Mouse (Mus musculus): ENCODE measurements around the gene Kcnd2. TPM values are rescaled to one million over a fixed set of nuclear protein-coding genes. Genes with fewer than 3 reads are reported as not detected.

Kcnd2 gene
- polyA plus RNA-seq, 1 experiment from 2014 or later: 8.6 TPM

GRCm38 (mm10) chr6:21590156-21590555 lies 374.9 kb downstream of the Kcnd2 start:
- H3K36me3 ChIP-seq (ENCODE audit: control insufficient read depth, insufficient read depth, low read length): no peaks in the 10 kb centered on the region
- no peak overlapping the region for H3K4me3 ChIP-seq (ENCODE audit: low read depth, low read length)
- H3K27ac ChIP-seq (ENCODE audit: low read depth, low read length): no peak overlapping the region
- ATAC-seq (no peak), DNase-seq (ENCODE audit: low spot score) (no peak)
- no peak overlapping the region for H3K4me2 ChIP-seq (ENCODE audit: low read length)
- H3K9me3 ChIP-seq (replicated peaks; ENCODE audit: control insufficient read depth, low read length): no peaks in the 10 kb centered on the region
- H3K4me1 ChIP-seq (ENCODE audit: control insufficient read depth, insufficient read depth, low read length): peaks cover 5% of the 10 kb centered on the region; the same call in 1 of the 2 replicates
- WGBS: 72% methylated on average over 3 of the region's 3 CpGs
- no peaks in the 10 kb centered on the region for H3K27me3 ChIP-seq (replicated peaks; ENCODE audit: control insufficient read depth, insufficient read depth, low read length)
- H3K9ac ChIP-seq (ENCODE audit: low read length): no peak overlapping the region

- Histone ChIP-seq H3K4me2 (ENCODE audit: low read length) (no peak overlapping the region), H3K9me3 (replicated peaks; ENCODE audit: control insufficient read depth, low read length) (no peaks in the 10 kb centered on the region), H3K4me1 (ENCODE audit: control insufficient read depth, insufficient read depth, low read length) (no peaks in the 10 kb centered on the region), H3K36me3 (ENCODE audit: control insufficient read depth, insufficient read depth, low read length) (no peaks in the 10 kb centered on the region), H3K27ac (ENCODE audit: low read depth, low read length) (no peak overlapping the region), H3K9ac (ENCODE audit: low read length) (no peak overlapping the region), H3K4me3 (ENCODE audit: low read depth, low read length) (no peak overlapping the region), H3K27me3 (replicated peaks; ENCODE audit: control insufficient read depth, insufficient read depth, low read length) (no peaks in the 10 kb centered on the region)
- 29% methylated on average over 3 of the region's 3 CpGs for WGBS
- ATAC-seq (peak; percentile 32; the same call in 1 of the 2 replicates), DNase-seq (ENCODE audit: low spot score) (peak; percentile 58)
Measured at GRCm38 (mm10) chr6:21597424-21597823, 382.1 kb downstream of the Kcnd2 start.

- H3K9ac ChIP-seq (ENCODE audit: low read length): no peak overlapping the region
- DNase-seq (ENCODE audit: low spot score) (no peak), ATAC-seq (no peak)
- WGBS: 84% methylated on average over 7 of the region's 7 CpGs
- no peaks in the 10 kb centered on the region for H3K9me3 ChIP-seq (replicated peaks; ENCODE audit: control insufficient read depth, low read length)
- no peaks in the 10 kb centered on the region for H3K27me3 ChIP-seq (replicated peaks; ENCODE audit: control insufficient read depth, insufficient read depth, low read length)
- H3K27ac ChIP-seq (ENCODE audit: low read depth, low read length): no peak overlapping the region
- no peaks in the 10 kb centered on the region for H3K4me1 ChIP-seq (ENCODE audit: control insufficient read depth, insufficient read depth, low read length)
- H3K36me3 ChIP-seq (ENCODE audit: control insufficient read depth, insufficient read depth, low read length): no peaks in the 10 kb centered on the region
- no peak overlapping the region for H3K4me3 ChIP-seq (ENCODE audit: low read depth, low read length)
- no peak overlapping the region for H3K4me2 ChIP-seq (ENCODE audit: low read length)
Measured at GRCm38 (mm10) chr6:21609381-21610059, 394.2 kb downstream of the Kcnd2 start.

GRCm38 (mm10) chr6:21629989-21630388 lies 414.7 kb downstream of the Kcnd2 start:
- H3K27me3 ChIP-seq (replicated peaks; ENCODE audit: control insufficient read depth, insufficient read depth, low read length): no peaks in the 10 kb centered on the region

GRCm38 (mm10) chr6:21655681-21656080 lies 440.4 kb downstream of the Kcnd2 start:
- Histone ChIP-seq H3K36me3 (ENCODE audit: control insufficient read depth, insufficient read depth, low read length) (no peaks in the 10 kb centered on the region), H3K27me3 (replicated peaks; ENCODE audit: control insufficient read depth, insufficient read depth, low read length) (no peaks in the 10 kb centered on the region), H3K4me2 (ENCODE audit: low read length) (no peak overlapping the region), H3K4me3 (ENCODE audit: low read depth, low read length) (no peak overlapping the region), H3K9ac (ENCODE audit: low read length) (no peak overlapping the region), H3K4me1 (ENCODE audit: control insufficient read depth, insufficient read depth, low read length) (no peaks in the 10 kb centered on the region), H3K27ac (ENCODE audit: low read depth, low read length) (no peak overlapping the region), H3K9me3 (replicated peaks; ENCODE audit: control insufficient read depth, low read length) (no peaks in the 10 kb centered on the region)
- no peak for DNase-seq (ENCODE audit: low spot score)
- no peak for ATAC-seq

More at GRCm38 (mm10) chr6:21629989-21630388, 414.7 kb downstream of the Kcnd2 start:
- H3K9me3 ChIP-seq (replicated peaks; ENCODE audit: control insufficient read depth, low read length): no peaks in the 10 kb centered on the region
- ATAC-seq: no peak
- no peaks in the 10 kb centered on the region for H3K4me1 ChIP-seq (ENCODE audit: control insufficient read depth, insufficient read depth, low read length)
- no peak for DNase-seq (ENCODE audit: low spot score)
- no peak overlapping the region for H3K27ac ChIP-seq (ENCODE audit: low read depth, low read length)
- H3K4me3 ChIP-seq (ENCODE audit: low read depth, low read length): no peak overlapping the region
- no peaks in the 10 kb centered on the region for H3K36me3 ChIP-seq (ENCODE audit: control insufficient read depth, insufficient read depth, low read length)
- H3K9ac ChIP-seq (ENCODE audit: low read length): no peak overlapping the region
- no peak overlapping the region for H3K4me2 ChIP-seq (ENCODE audit: low read length)
- WGBS: 82% methylated on average over 4 of the region's 4 CpGs

GRCm38 (mm10) chr6:21664135-21664534 lies 448.8 kb downstream of the Kcnd2 start:
- WGBS: 89% methylated on average over 6 of the region's 6 CpGs

GRCm38 (mm10) chr6:21664638-21665037 lies 449.3 kb downstream of the Kcnd2 start:
- Histone ChIP-seq H3K9ac (ENCODE audit: low read length) (no peak overlapping the region), H3K27ac (ENCODE audit: low read depth, low read length) (no peak overlapping the region), H3K27me3 (replicated peaks; ENCODE audit: control insufficient read depth, insufficient read depth, low read length) (no peaks in the 10 kb centered on the region), H3K36me3 (ENCODE audit: control insufficient read depth, insufficient read depth, low read length) (no peaks in the 10 kb centered on the region), H3K4me2 (ENCODE audit: low read length) (no peak overlapping the region), H3K4me1 (ENCODE audit: control insufficient read depth, insufficient read depth, low read length) (no peaks in the 10 kb centered on the region), H3K4me3 (ENCODE audit: low read depth, low read length) (no peak overlapping the region), H3K9me3 (replicated peaks; ENCODE audit: control insufficient read depth, low read length) (no peaks in the 10 kb centered on the region)
- no peak for DNase-seq (ENCODE audit: low spot score)
- 73% methylated on average over 4 of the region's 4 CpGs for WGBS
- no peak for ATAC-seq

More at GRCm38 (mm10) chr6:21664135-21664534, 448.8 kb downstream of the Kcnd2 start:
- no peak for ATAC-seq
- Histone ChIP-seq H3K9me3 (replicated peaks; ENCODE audit: control insufficient read depth, low read length) (no peaks in the 10 kb centered on the region), H3K4me3 (ENCODE audit: low read depth, low read length) (no peak overlapping the region), H3K4me1 (ENCODE audit: control insufficient read depth, insufficient read depth, low read length) (no peaks in the 10 kb centered on the region), H3K27me3 (replicated peaks; ENCODE audit: control insufficient read depth, insufficient read depth, low read length) (no peaks in the 10 kb centered on the region), H3K4me2 (ENCODE audit: low read length) (no peak overlapping the region), H3K36me3 (ENCODE audit: control insufficient read depth, insufficient read depth, low read length) (no peaks in the 10 kb centered on the region), H3K27ac (ENCODE audit: low read depth, low read length) (no peak overlapping the region), H3K9ac (ENCODE audit: low read length) (no peak overlapping the region)
- DNase-seq (ENCODE audit: low spot score): no peak

- Histone ChIP-seq H3K9me3 (replicated peaks; ENCODE audit: control insufficient read depth, low read length) (no peaks in the 10 kb centered on the region), H3K36me3 (ENCODE audit: control insufficient read depth, insufficient read depth, low read length) (no peaks in the 10 kb centered on the region), H3K4me3 (ENCODE audit: low read depth, low read length) (no peak overlapping the region), H3K9ac (ENCODE audit: low read length) (no peak overlapping the region), H3K4me2 (ENCODE audit: low read length) (no peak overlapping the region), H3K4me1 (ENCODE audit: control insufficient read depth, insufficient read depth, low read length) (no peaks in the 10 kb centered on the region), H3K27me3 (replicated peaks; ENCODE audit: control insufficient read depth, insufficient read depth, low read length) (no peaks in the 10 kb centered on the region), H3K27ac (ENCODE audit: low read depth, low read length) (no peak overlapping the region)
- no peak for ATAC-seq
- WGBS: 69% methylated on average over 6 of the region's 6 CpGs
- peak; percentile 24 for DNase-seq (ENCODE audit: low spot score)
Measured at GRCm38 (mm10) chr6:21684252-21684651, 468.9 kb downstream of the Kcnd2 start.

GRCm38 (mm10) chr6:21686388-21686787 lies 471.1 kb downstream of the Kcnd2 start:
- H3K27me3 ChIP-seq (replicated peaks; ENCODE audit: control insufficient read depth, insufficient read depth, low read length): no peaks in the 10 kb centered on the region
- H3K36me3 ChIP-seq (ENCODE audit: control insufficient read depth, insufficient read depth, low read length): no peaks in the 10 kb centered on the region
- DNase-seq (ENCODE audit: low spot score) (no peak), ATAC-seq (no peak)
- no peak overlapping the region for H3K4me3 ChIP-seq (ENCODE audit: low read depth, low read length)
- 81% methylated on average over 1 of the region's 1 CpGs for WGBS
- no peak overlapping the region for H3K27ac ChIP-seq (ENCODE audit: low read depth, low read length)
- no peaks in the 10 kb centered on the region for H3K4me1 ChIP-seq (ENCODE audit: control insufficient read depth, insufficient read depth, low read length)
- H3K9ac ChIP-seq (ENCODE audit: low read length): no peak overlapping the region
- H3K9me3 ChIP-seq (replicated peaks; ENCODE audit: control insufficient read depth, low read length): no peaks in the 10 kb centered on the region
- no peak overlapping the region for H3K4me2 ChIP-seq (ENCODE audit: low read length)

Measured in forebrain, embryonic 14.5 days (tissue).